Mouse (Mus musculus) bone marrow, adult 2 months (tissue): ENCODE data around the gene Acyp1.

ENCODE experiments used
- CTCF ChIP-seq: fragments of 200-500 bp; IDR thresholded peaks from 2 replicates; pipeline ENCODE4 v1.5.1; 2011; ENCODE audit warnings: low read length, control low read depth; ENCODE audit not compliant: control insufficient read depth, insufficient read depth
- POLR2A ChIP-seq: fragments of 200-500 bp; IDR thresholded peaks from 2 replicates; pipeline ENCODE4 v1.6.1; 2011; ENCODE audit warnings: low read depth, mild to moderate bottlenecking, control low read depth, low read length, borderline replicate concordance; ENCODE audit not compliant: control insufficient read depth

DNA sequence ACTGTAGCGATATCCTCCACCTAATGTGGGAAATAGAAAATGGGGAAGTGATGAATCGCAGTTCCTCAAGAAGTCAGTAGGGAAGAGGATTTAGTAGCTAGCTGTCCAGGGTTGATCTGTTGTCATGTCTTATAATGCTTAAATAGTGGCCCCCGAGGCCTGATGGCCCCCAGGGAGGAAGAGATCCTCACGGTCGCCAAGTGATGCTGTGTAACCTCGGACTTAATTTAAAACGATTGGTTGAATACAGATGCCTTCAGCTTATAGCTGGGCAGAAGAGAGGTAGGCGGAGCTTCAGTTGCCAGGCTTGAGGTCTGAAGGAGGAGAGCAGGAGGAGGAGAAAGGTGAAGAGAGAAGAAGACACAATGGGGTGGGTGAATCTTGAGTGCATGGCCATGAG, 3.9 kb downstream of the Acyp1 start:
- TF ChIP-seq CTCF = no peak
- no peak for TF ChIP-seq POLR2A
